Mouse (Mus musculus) inflammation-experienced regulatory T-cells, adult 6 months (primary cell): ENCODE measurements at regions not wholly inside any gene's neighbourhood (a gene's known extent, or its start where the extent isn't known, plus 50 kb on each side); places are given as distances from the start of the nearest gene placed in this dataset.

Source experiments
- ATAC-seq: one replicate; pipeline ENCODE4 v1.8.0; 2017

- ATAC-seq: no peak
Observed at GRCm38 (mm10) chr16:49606500-49606899, 92.5 kb upstream of the Ift57 start.

- no peak for ATAC-seq
Observed at GRCm38 (mm10) chr16:49614801-49615200, 84.2 kb upstream of the Ift57 start.

GRCm38 (mm10) chr16:49615342-49616020 is 83.6 kb upstream of the Ift57 start:
- no peak for ATAC-seq

DNA sequence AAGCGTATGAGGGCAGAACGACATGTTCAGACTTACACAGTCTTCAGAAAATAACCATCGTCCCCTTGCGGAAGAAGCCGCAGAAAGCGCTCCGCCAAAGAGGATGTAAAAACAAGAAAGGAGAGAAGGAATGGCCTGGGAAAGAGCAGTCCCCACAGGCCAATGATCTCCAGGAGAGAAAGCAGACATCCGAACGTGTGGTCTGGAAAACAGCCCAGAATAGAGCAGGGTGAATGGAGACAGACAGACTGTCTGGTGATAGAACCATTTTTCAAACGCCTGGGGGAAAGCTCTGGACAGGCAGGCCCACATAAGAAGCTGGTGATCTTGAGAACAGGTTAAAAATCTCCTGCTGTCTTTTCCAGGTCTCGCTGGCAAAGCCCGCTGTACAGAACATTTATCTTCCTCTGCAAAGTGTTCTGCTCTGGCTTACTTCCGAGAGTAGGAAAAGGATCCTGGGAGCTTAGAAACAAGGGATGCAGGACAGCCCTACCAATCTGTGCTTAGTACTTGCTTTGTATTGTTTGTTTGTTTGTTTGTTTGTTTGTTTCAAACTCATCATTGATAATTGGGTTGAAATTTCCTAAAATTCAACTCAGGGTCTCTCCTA is 82.7 kb upstream of the Ift57 start:
- ATAC-seq: no peak

GRCm38 (mm10) chr16:49633502-49633901 is 65.5 kb upstream of the Ift57 start:
- no peak for ATAC-seq

DNA sequence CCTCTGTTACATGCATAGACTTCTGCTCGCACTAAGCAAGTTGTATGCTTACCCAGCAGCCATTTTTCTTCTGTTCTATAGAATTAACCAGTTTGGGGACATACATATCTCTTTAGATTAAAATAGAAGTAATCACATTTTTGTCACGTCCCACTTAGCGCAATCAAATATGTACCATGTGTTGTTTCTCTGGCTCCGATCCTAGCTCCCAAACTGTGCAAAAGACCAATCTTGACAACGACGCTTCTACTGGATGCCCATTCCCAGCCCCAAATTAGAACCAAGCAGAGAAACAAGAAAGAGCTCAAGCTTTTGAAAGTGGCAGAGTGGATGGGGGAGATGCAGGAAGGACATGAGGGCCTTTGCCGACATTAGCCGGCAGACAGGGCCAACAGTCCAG is 63.5 kb upstream of the Ift57 start:
- ATAC-seq: no peak

- ATAC-seq: no peak
Observed at GRCm38 (mm10) chr16:49636467-49636866, 62.6 kb upstream of the Ift57 start.

GRCm38 (mm10) chr16:49642696-49643095 is 56.3 kb upstream of the Ift57 start:
- no peak for ATAC-seq

DNA sequence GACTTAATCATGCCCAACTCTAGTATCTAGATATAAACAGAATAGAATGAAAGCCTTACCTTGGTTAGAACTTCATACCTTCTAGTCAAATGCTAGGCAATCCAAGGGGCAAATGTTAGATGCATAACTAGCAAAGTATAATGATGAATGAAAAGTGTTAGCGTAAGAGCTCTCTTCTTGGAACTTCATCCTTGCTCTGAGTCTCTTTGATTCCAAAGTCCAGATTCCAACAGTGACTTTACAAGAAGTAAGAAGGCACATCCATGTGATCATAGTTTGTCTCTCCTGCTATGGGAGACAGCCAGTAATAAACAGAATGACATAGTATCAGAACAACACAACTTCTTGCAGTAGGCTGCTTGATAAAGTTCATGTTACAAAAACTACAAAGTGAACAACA is 54.6 kb upstream of the Ift57 start:
- ATAC-seq: no peak

- ATAC-seq: no peak
Observed at GRCm38 (mm10) chr16:49646479-49646878, 52.6 kb upstream of the Ift57 start.
